Mouse (Mus musculus): ENCODE results near the gene Plekha4.
"Not testable (repeated sequence)": the region's sequence is repeated elsewhere in the genome, so short reads cannot be mapped to it uniquely, and the experiment has no call there.

The Plekha4 gene

GRCm38 (mm10) chr7:45527169-45527568, 1.0 kb downstream of the Plekha4 start:
- in situ Hi-C loops (cut with MboI; ENCODE audit: low pct_unique_long_range_greater_than_20kb in 1 of 2, low sequenced_read_pairs in 2 of 2, unreplicated experiment in 1 of 2) = not testable (repeated sequence)

DNA sequence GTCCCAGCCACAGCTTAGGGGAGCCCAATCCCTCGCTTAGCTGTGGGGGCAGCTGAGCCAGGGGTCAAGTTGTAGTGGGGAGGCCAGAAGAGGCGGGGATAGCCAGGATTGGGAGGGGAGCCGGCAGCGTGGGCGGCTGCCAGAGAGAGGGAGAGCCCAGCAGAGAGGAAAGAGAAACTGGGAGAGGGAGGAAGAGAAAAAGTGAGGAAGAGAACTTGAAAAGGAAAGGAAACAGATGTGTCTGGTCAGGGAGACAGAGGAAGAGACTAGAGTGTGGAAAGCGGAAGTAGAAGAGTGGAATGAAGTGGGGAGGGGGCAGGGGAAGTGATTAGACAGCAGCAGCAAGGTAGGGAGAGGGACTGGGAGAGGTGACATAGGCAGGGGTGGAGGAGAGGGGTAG, 3.3 kb downstream of the Plekha4 start:
- in situ Hi-C loops (cut with MboI; ENCODE audit: low pct_unique_long_range_greater_than_20kb in 1 of 2, low sequenced_read_pairs in 2 of 2, unreplicated experiment in 1 of 2) = no loop called here

DNA sequence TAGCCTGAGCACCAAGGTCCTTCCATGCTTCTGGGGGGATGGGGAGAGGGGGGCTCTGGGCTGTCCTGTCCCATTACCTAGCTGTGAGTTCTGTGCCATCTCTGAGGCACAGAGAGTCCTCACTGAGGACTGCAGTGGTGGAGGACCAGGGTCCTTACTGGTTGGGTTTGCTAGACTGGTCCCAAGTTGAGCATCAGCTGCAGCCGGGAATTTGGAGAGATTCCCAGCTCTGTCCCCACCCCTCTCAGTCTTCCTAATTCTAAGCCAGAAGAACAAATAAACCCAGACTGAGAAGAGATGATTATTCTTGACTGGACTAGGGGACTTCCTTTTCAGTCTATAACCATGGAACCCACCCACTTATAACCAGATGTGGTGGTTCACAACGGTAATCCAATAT, 4.5 kb downstream of the Plekha4 start:
- in situ Hi-C loops (cut with MboI; ENCODE audit: low pct_unique_long_range_greater_than_20kb in 1 of 2, low sequenced_read_pairs in 2 of 2, unreplicated experiment in 1 of 2) = no loop called here

- in situ Hi-C loops (cut with MboI; ENCODE audit: low pct_unique_long_range_greater_than_20kb in 1 of 2, low sequenced_read_pairs in 2 of 2, unreplicated experiment in 1 of 2) = no loop called here
Observed at GRCm38 (mm10) chr7:45535676-45536075, 9.5 kb downstream of the Plekha4 start.

GRCm38 (mm10) chr7:45537602-45538001, 11.5 kb downstream of the Plekha4 start:
- in situ Hi-C loops (cut with MboI; ENCODE audit: low pct_unique_long_range_greater_than_20kb in 1 of 2, low sequenced_read_pairs in 2 of 2, unreplicated experiment in 1 of 2) = no loop called here

DNA sequence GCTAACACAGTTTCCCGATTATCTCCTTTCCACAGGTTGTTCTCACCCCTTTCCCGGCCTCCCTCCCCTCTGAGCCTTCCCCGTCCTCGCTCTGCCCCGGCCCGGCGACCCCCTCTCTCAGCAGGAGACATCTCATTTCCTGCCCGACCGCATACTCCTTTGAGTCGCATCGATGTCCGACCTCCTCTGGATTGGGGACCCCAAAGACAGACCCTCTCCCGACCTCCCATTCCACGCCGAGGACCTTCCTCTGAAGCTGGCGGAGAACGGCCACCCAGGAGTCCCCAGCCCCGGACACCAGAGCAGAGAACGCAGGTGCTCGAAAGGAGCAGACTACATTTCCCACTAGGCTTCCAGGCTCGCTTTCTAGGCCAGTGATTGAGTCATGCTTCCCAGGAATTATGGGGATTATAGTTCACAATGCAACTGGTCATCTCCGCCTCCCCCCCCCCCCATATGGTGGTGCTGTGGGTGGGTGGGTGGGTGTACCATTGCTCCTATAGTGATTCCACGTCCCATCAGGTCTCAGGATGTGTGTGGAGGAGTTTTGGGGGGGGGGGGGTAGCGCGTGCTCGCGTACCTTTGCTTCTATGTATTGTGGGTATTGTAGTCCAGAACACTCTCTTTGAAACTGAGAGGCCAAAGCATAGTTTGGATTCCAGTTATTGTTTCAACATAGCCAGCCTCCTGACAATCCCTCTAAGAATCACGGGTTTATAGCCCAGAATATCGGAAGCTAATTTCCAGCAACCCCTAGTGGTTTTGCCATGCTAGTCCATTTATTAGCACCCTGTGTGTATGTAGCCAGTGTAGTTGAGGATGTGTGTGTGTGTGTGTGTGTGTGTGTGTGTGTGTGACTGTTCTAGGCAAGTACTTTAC, 12.3 kb downstream of the Plekha4 start:
- in situ Hi-C loops (cut with MboI; ENCODE audit: low pct_unique_long_range_greater_than_20kb in 1 of 2, low sequenced_read_pairs in 2 of 2, unreplicated experiment in 1 of 2) = no loop called here

DNA sequence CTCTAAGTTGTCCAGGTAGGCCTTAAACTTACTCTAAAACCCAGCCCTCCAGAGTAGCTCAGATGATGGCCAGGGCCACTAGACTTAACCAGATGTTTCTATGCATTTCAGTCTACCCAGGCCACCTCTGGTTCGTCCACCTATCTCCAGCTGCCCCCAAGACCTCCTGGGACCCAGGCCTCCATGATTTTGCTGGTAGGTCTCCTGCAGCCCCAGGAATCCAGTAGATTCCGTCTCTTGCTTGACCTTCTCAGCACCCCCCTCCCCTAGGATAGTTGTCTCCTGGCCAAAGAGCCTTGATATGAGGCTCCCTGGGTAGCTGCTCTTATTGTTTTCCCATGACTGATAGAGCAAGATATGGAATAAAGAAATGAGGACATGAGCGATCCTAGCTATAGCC, 13.0 kb downstream of the Plekha4 start:
- in situ Hi-C loops (cut with MboI; ENCODE audit: low pct_unique_long_range_greater_than_20kb in 1 of 2, low sequenced_read_pairs in 2 of 2, unreplicated experiment in 1 of 2) = no loop called here

GRCm38 (mm10) chr7:45540213-45540612, 14.1 kb downstream of the Plekha4 start:
- in situ Hi-C loops (cut with MboI; ENCODE audit: low pct_unique_long_range_greater_than_20kb in 1 of 2, low sequenced_read_pairs in 2 of 2, unreplicated experiment in 1 of 2) = no loop called here

- in situ Hi-C loops (cut with MboI; ENCODE audit: low pct_unique_long_range_greater_than_20kb in 1 of 2, low sequenced_read_pairs in 2 of 2, unreplicated experiment in 1 of 2) = no loop called here
Observed at GRCm38 (mm10) chr7:45544525-45544924, 18.4 kb downstream of the Plekha4 start.

GRCm38 (mm10) chr7:45549641-45550436, 23.7 kb downstream of the Plekha4 start:
- in situ Hi-C loops (cut with MboI; ENCODE audit: low pct_unique_long_range_greater_than_20kb in 1 of 2, low sequenced_read_pairs in 2 of 2, unreplicated experiment in 1 of 2) = no loop called here

DNA sequence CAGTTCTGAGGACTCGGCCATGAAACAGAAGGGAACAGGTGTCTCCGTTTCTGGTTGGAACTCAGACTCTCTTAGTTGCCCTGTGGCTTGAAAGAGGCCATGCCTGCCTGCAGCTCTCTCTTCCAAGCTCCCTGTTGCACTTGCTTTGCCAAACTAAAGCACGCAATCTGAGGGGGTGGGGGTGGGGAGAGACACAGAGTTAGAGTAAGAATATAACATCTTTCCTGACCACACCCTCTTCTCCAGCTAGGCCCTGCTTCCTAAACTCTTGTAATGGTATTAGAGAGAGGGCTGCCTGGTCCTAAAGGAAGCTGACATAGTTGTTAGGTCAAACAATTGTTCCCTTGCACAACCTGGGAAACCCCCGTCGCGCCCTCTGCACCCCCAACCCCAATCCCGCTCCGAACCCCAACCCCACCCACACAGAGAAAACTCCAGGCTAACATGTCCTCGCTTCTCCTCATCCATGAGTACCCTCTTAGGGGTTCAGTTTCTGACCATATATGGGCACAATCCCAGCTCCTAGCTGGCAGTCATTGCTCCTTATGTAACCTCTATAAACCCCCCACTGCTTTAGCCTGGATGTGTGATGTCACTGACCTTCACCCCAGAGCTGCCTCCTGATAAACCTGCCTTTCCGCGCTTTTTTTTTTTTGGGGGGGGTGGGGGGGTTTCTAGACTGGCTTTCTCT, 24.8 kb downstream of the Plekha4 start:
- in situ Hi-C loops (cut with MboI; ENCODE audit: low pct_unique_long_range_greater_than_20kb in 1 of 2, low sequenced_read_pairs in 2 of 2, unreplicated experiment in 1 of 2) = no loop called here

DNA sequence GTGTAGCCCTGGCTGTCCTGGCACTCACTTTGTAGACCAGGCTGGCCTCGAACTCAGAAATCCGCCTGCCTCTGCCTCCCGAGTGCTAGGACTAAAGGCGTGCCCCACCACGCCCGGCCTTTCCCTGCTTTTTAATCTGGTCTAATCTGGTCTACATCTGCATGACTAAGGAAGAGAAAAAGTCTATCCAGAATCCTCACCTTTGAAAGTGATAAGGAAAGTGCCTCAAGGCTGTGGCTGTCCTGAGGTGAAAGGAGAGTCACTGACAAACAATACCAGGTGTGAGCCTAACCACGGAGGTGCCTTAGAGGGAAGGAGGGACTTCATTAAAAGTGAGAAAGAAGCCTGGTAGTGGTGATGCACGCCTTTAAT, 25.4 kb downstream of the Plekha4 start:
- in situ Hi-C loops (cut with MboI; ENCODE audit: low pct_unique_long_range_greater_than_20kb in 1 of 2, low sequenced_read_pairs in 2 of 2, unreplicated experiment in 1 of 2) = no loop called here

DNA sequence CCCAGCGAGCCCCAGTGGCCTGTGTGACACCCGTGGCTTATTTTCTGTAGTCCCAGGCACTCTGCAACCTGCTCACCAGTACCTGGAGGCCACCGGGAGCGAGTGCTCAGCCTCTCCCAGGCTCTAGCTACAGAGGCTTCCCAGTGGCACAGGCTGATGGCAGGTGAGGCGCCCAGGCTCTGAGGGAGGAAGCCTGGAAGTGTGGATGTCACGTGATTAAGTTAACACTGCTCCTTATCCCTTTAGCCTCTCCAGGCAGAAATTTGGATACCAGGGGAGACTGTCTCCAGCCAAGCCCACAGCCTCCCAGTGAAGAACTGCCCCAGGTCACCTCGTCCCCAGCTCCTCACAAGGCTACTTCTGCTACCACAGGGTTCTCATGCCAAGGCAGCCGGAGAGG, 27.4 kb downstream of the Plekha4 start:
- in situ Hi-C loops (cut with MboI; ENCODE audit: low pct_unique_long_range_greater_than_20kb in 1 of 2, low sequenced_read_pairs in 2 of 2, unreplicated experiment in 1 of 2) = no loop called here

DNA sequence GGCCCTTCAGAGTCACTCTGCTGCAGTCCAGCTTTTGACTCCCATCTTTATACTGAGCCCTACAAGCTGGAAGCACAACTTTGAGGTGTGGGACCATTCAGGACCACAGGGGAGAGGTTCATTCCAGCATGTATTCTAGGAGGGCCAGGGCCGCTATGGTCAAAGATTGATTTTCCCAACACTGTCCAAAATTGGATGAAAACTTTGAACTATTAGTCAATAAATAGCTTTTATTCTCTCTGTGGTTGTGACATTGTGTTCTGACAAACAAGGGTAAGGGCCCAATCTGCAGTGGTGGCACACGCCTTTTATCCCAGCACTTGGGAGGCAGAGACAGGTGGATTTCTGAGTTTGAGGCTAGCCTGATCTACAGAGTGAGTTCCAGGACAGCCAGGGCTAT, 27.9 kb downstream of the Plekha4 start:
- in situ Hi-C loops (cut with MboI; ENCODE audit: low pct_unique_long_range_greater_than_20kb in 1 of 2, low sequenced_read_pairs in 2 of 2, unreplicated experiment in 1 of 2) = no loop called here

- in situ Hi-C loops (cut with MboI; ENCODE audit: low pct_unique_long_range_greater_than_20kb in 1 of 2, low sequenced_read_pairs in 2 of 2, unreplicated experiment in 1 of 2) = no loop called here
Observed at GRCm38 (mm10) chr7:45554744-45555143, 28.6 kb downstream of the Plekha4 start, which contains the start of gene Hsd17b14. Gene Hsd17b14, plus strand, starts transcription at chr7:45554893.

GRCm38 (mm10) chr7:45555787-45556186, 29.7 kb downstream of the Plekha4 start:
- in situ Hi-C loops (cut with MboI; ENCODE audit: low pct_unique_long_range_greater_than_20kb in 1 of 2, low sequenced_read_pairs in 2 of 2, unreplicated experiment in 1 of 2) = no loop called here

GRCm38 (mm10) chr7:45558907-45559306, 32.8 kb downstream of the Plekha4 start:
- in situ Hi-C loops (cut with MboI; ENCODE audit: low pct_unique_long_range_greater_than_20kb in 1 of 2, low sequenced_read_pairs in 2 of 2, unreplicated experiment in 1 of 2) = no loop called here

- in situ Hi-C loops (cut with MboI; ENCODE audit: low pct_unique_long_range_greater_than_20kb in 1 of 2, low sequenced_read_pairs in 2 of 2, unreplicated experiment in 1 of 2) = no loop called here
Observed at GRCm38 (mm10) chr7:45560241-45560640, 34.1 kb downstream of the Plekha4 start.

All from mouse embryonic stem cell (cell line).